Mouse (Mus musculus): ENCODE data around the gene Card6.

DNA sequence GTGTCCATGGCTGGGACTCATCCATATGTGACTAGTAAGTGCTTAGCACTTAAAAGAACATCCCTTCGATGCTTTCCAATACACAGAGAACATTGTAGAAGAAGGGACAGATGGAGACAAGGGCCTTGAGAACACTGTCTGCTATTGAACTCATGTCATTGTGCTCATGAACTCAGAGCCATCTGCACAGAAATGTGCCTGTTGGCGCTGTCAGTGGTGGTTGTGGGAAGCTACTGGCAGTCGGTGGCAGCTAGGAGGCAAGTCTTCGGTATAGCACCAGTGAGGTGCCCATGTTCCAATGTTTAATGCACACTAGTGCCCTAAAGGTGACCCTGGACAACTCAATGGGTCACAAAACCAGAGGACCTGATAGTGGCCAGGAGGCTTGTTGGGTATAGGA lies 6.0 kb downstream of the Card6 start:
- TF ChIP-seq CTCF (IDR thresholded peaks at IDR 0.05; ENCODE audit: low read depth) (no peak), EP300 (optimal IDR thresholded peaks at IDR 0.05) (no peak)
